ENCODE assay signal across 22 mouse cellular contexts in genomic region chr1:74668371-74668770, GRCm38 (mm10).
"Had no signal": no experiment of that assay in that cellular context is flagged by ENCODE, and none has a peak within 500 bp of the region (broad histone marks: within the 10 kb centered on the region; RNA-seq: fewer than 3 reads in every experiment).

No protein-coding gene starts in this region.

- H3K4me1 ChIP-seq: neural tube, embryonic 12.5 days had no signal

- H3K27ac ChIP-seq: kidney, postnatal 0 days; layer of hippocampus, adult 2 months; limb, embryonic 10.5 days; limb, embryonic 13.5 days; liver, embryonic 13.5 days; macrophage; midbrain, embryonic 12.5 days; midbrain, embryonic 15.5 days; neural tube, embryonic 12.5 days; neural tube, embryonic 15.5 days; stomach, postnatal 0 days had no signal

- ATAC-seq: lung, postnatal 0 days; midbrain, embryonic 15.5 days had no signal

- H3K9me3 ChIP-seq: limb, embryonic 10.5 days; limb, embryonic 13.5 days; liver, embryonic 13.5 days; midbrain, embryonic 12.5 days; midbrain, embryonic 15.5 days; neural tube, embryonic 12.5 days; neural tube, embryonic 15.5 days had no signal

- H3K4me3 ChIP-seq: layer of hippocampus, adult 2 months; limb, embryonic 10.5 days; limb, embryonic 13.5 days; liver, embryonic 13.5 days; midbrain, embryonic 12.5 days; midbrain, embryonic 15.5 days; neural tube, embryonic 12.5 days; neural tube, embryonic 15.5 days had no signal

- H3K27me3 ChIP-seq: limb, embryonic 13.5 days; liver, embryonic 13.5 days; midbrain, embryonic 12.5 days; midbrain, embryonic 15.5 days; neural tube, embryonic 12.5 days; neural tube, embryonic 15.5 days had no signal

- H3K36me3 ChIP-seq: midbrain, embryonic 15.5 days had no signal

- DNase-seq: kidney, postnatal 25 days; layer of hippocampus, adult 9-11 months; liver; liver, embryonic 13.5 days; lung, embryonic 14.5 days; right cerebral cortex, adult 18-20 months; right cerebral cortex, postnatal 14 days; right cerebral cortex, postnatal 4 days; thymus, adult 2 months; thymus, postnatal 14 days; thymus, postnatal 4 days had no signal

- H3K4me2 ChIP-seq: limb, embryonic 13.5 days; liver, embryonic 13.5 days; lung, embryonic 14.5 days; midbrain, embryonic 12.5 days; midbrain, embryonic 15.5 days; neural tube, embryonic 12.5 days; neural tube, embryonic 15.5 days had no signal

- H3K9ac ChIP-seq: limb, embryonic 13.5 days; liver, embryonic 13.5 days; lung, embryonic 14.5 days; midbrain, embryonic 12.5 days; midbrain, embryonic 15.5 days; neural tube, embryonic 12.5 days; neural tube, embryonic 15.5 days had no signal
